In genomic region chr4:127249701-127250349, GRCm38 (mm10) we compare ENCODE assay signal across 9 mouse cellular contexts. TPM values are rescaled to one million over a fixed set of nuclear protein-coding genes. Genes with fewer than 3 reads are reported as not detected.
DNase-seq lines count a peak whose midpoint lies in the region; ATAC-seq lines count a peak whose summit lies in the region.
"Had no signal": no experiment of that assay in that cellular context is flagged by ENCODE, and none has a peak within 500 bp of the region (broad histone marks: within the 10 kb centered on the region; RNA-seq: fewer than 3 reads in every experiment).

No protein-coding gene starts in this region.

- no peak overlapping the region for H3K27ac ChIP-seq in heart, embryonic 12.5 days (ENCODE audit: poor library complexity, severe bottlenecking)
- no peak overlapping the region for H3K27ac ChIP-seq in kidney, embryonic 16.5 days (ENCODE audit: low read length)

- 0 out of 2 replicates have a peak, but pooled peaks cover 2% of the 10 kb centered on the region for H3K9me3 ChIP-seq in heart, embryonic 12.5 days (replicated peaks)
- H3K9me3 ChIP-seq in kidney, embryonic 16.5 days (ENCODE audit: low read length) = no peaks in the 10 kb centered on the region

- H3K4me3 ChIP-seq in heart, embryonic 12.5 days = no peak overlapping the region
- H3K4me3 ChIP-seq in kidney, embryonic 16.5 days (ENCODE audit: low read length) = no peak overlapping the region
- H3K4me3 ChIP-seq: erythroblast, embryonic 14.5 days had no signal

- peaks cover 19% of the 10 kb centered on the region for H3K4me1 ChIP-seq in heart, embryonic 12.5 days (replicated peaks)
- H3K4me1 ChIP-seq in kidney, embryonic 16.5 days (ENCODE audit: insufficient read depth, low read length) = peaks cover 2% of the 10 kb centered on the region

- peak; percentile 77 for ATAC-seq in heart, embryonic 12.5 days (ENCODE audit: insufficient number of reproducible peaks, low FRiP score)
- ATAC-seq in kidney, embryonic 16.5 days (ENCODE audit: low FRiP score, low TSS enrichment) = peak; percentile 87

- WGBS in heart, embryonic 12.5 days = under 1% methylated on average over 5 of the region's 5 CpGs
- 0% methylated on average over 5 of the region's 5 CpGs for WGBS in kidney, embryonic 16.5 days

- no peak overlapping the region for H3K9ac ChIP-seq in heart, embryonic 12.5 days
- H3K9ac ChIP-seq in kidney, embryonic 16.5 days (replicated peaks; ENCODE audit: low read length) = no peak overlapping the region

- no peaks in the 10 kb centered on the region for H3K27me3 ChIP-seq in heart, embryonic 12.5 days (replicated peaks)
- H3K27me3 ChIP-seq in kidney, embryonic 16.5 days (ENCODE audit: insufficient read depth, low read length) = no peaks in the 10 kb centered on the region
- H3K27me3 ChIP-seq in splenic B cell, adult 2 months (ENCODE audit: control insufficient read depth, insufficient read depth, low read length, poor library complexity, severe bottlenecking) = no peaks in the 10 kb centered on the region

- H3K36me3 ChIP-seq in heart, embryonic 12.5 days = peaks cover 22% of the 10 kb centered on the region
- H3K36me3 ChIP-seq in kidney, embryonic 16.5 days (ENCODE audit: insufficient read depth, low read length) = peaks cover 15% of the 10 kb centered on the region; the same call in 1 of the 2 replicates
- peaks cover 3% of the 10 kb centered on the region; the same call in 1 of the 2 replicates for H3K36me3 ChIP-seq in splenic B cell, adult 2 months (ENCODE audit: control insufficient read depth, insufficient read depth, low read length, poor library complexity, severe bottlenecking)

- DNase-seq in CD4-positive, CD25-positive, alpha-beta regulatory T cell, adult 2 months (ENCODE audit: low read depth, low spot score) = peak; percentile 94
- peak; percentile 74 for DNase-seq in brain, embryonic 18.5 days (ENCODE audit: low read depth, low spot score)
- DNase-seq in fat pad, adult 2 months (ENCODE audit: extremely low read depth, low read depth, low spot score) = peak; percentile 26
- peak; percentile 87 for DNase-seq in liver
- DNase-seq in naive thymus-derived CD4-positive, alpha-beta T cell, adult 2 months (ENCODE audit: low read depth) = peak; percentile 96
- DNase-seq in splenic B cell, adult 2 months (ENCODE audit: low read depth, low spot score) = peak; percentile 94

- no peak overlapping the region for H3K4me2 ChIP-seq in heart, embryonic 12.5 days
- no peak overlapping the region for H3K4me2 ChIP-seq in kidney, embryonic 16.5 days (replicated peaks; ENCODE audit: low read depth, low read length)

RNA-seq across cellular contexts. Expression of gene Smim12, which starts 6.2 kb away (rescaled TPM):
- polyA plus RNA-seq in heart, embryonic 12.5 days (2016; fragmentation: Nextera tagmentation; extraction: Ambion mirVana) = 51.9 and 58.7 TPM in 2 replicates
- 66.6 and 74.9 TPM in 2 replicates for polyA plus RNA-seq in kidney, embryonic 16.5 days (2015; fragmentation: Nextera tagmentation; extraction: Ambion mirVana)

Comparison
In these comparisons a context has a peak if more than half of its experiments do, and no peak if none do; other contexts are left out.
1. DNase-seq: peak in every context shown above with its lines; median percentile 96 in naive thymus-derived CD4-positive, alpha-beta T cell, adult 2 months; 94 in CD4-positive, CD25-positive, alpha-beta regulatory T cell, adult 2 months; 94 in splenic B cell, adult 2 months; 87 in liver; 74 in brain, embryonic 18.5 days; 26 in fat pad, adult 2 months.